Mouse (Mus musculus) heart, postnatal 0 days (tissue): ENCODE data around the gene Paf1.

ENCODE experiments used
- CTCF ChIP-seq: IDR thresholded peaks from 2 replicates; pipeline ENCODE4 v1.5.1; 2016; ENCODE audit warnings: antibody characterized with exemption, control low read depth, low read depth
- EP300 ChIP-seq: IDR thresholded peaks from 2 replicates; pipeline ENCODE4 v1.6.1; 2016; ENCODE audit warnings: antibody characterized with exemption, low read depth

GRCm38 (mm10) chr7:28401942-28402341 lies 9.2 kb downstream of the Paf1 start:
- TF ChIP-seq CTCF (no peak), EP300 (no peak)
